Mouse (Mus musculus): ENCODE data around the gene Crispld2. TPM values are rescaled to one million over a fixed set of nuclear protein-coding genes. Genes with fewer than 3 reads are reported as not detected.
A peak's percentile ranks its signal among the peaks of the same experiment; 100 is the strongest.

Gene Crispld2
- total and polyA plus RNA-seq, 3 experiments: 1.7 to 2.2 TPM; not detected in 1

DNA sequence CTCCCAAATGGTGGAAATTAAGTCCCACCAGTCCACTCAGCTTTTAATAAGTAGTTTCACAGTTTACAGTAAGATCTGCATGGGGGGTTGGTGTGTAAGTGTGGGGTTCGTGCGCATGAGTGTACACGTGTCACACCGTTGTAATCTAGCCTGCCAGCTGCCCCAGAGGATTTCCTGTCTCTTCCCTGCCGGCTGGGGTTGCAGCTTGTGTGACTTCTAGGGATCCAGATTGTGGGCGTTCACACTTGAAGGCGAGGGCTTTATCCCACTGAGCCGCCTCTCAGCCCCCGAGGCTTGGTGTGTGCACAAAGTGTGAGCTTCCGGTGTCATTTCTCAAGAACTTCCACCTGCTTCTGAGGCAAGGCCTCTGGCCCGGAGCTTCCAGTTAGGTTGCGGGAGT, 19.7 kb upstream of the Crispld2 start:
- Histone ChIP-seq H3K9me3 (replicated peaks; ENCODE audit: insufficient read depth, low read length) (no peaks in the 10 kb centered on the region), H3K4me1 (ENCODE audit: control insufficient read depth in 1 of 2, insufficient read depth in 2 of 2, low read length in 2 of 2) (peaks cover 2 to 9% of the 10 kb centered on the region in 2 experiments; a peak in 3 of 4 replicates), H3K27ac (ENCODE audit: control insufficient read depth, low read depth, low read length) (0 out of 2 replicates have a peak overlapping the region, but pooled peaks have one; percentile 17), H3K4me3 (ENCODE audit: control insufficient read depth in 1 of 2, insufficient read depth in 1 of 2, low read depth in 2 of 2, low read length in 2 of 2) (no peak overlapping the region), H3K9ac (ENCODE audit: control insufficient read depth, low read depth, low read length, poor library complexity, severe bottlenecking) (no peak overlapping the region), H3K36me3 (ENCODE audit: control insufficient read depth in 1 of 2, insufficient read depth in 2 of 2, low read length in 2 of 2) (peaks cover 0 to 3% of the 10 kb centered on the region in 2 experiments; a peak in 2 of 4 replicates), H3K27me3 (ENCODE audit: control insufficient read depth in 1 of 2, insufficient read depth in 2 of 2, low read length in 2 of 2) (no peaks in the 10 kb centered on the region), H3K79me2 (ENCODE audit: control insufficient read depth, insufficient read depth, low read length, poor library complexity) (no peaks in the 10 kb centered on the region)
- peak; percentile 65 for DNase-seq (ENCODE audit: low read depth, low spot score)
- TF ChIP-seq USF1 (IDR thresholded peaks at IDR 0.05; ENCODE audit: low read depth, low read length) (peak; percentile 50; the same call in 1 of the 2 replicates), ZMIZ1 (IDR thresholded peaks at IDR 0.05; ENCODE audit: low read depth, low read length) (no peak), TBP (IDR thresholded peaks at IDR 0.05; ENCODE audit: low read depth, low read length) (no peak), SIN3A (IDR thresholded peaks at IDR 0.05; ENCODE audit: low read length) (no peak), UBTF (IDR thresholded peaks at IDR 0.05; ENCODE audit: borderline replicate concordance, insufficient read depth, low read depth, low read length) (no peak), ZNF384 (IDR thresholded peaks at IDR 0.05; ENCODE audit: low read depth, low read length) (no peak), ELF1 (IDR thresholded peaks at IDR 0.05; ENCODE audit: low read depth, low read length) (no peak), BHLHE40 (IDR thresholded peaks at IDR 0.05; ENCODE audit: borderline replicate concordance, low read depth, low read length) (peak; percentile 74; the same call in 1 of the 2 replicates), MYC (IDR thresholded peaks at IDR 0.05; ENCODE audit: low read depth, low read length) (no peak), MYB (IDR thresholded peaks at IDR 0.05; ENCODE audit: low read depth, low read length) (no peak), GATA1 (IDR thresholded peaks at IDR 0.05; ENCODE audit: low read depth, low read length) (peak; percentile 16; the same call in 1 of the 2 replicates), NRF1 (IDR thresholded peaks at IDR 0.05; ENCODE audit: insufficient read depth, low read depth, low read length, poor library complexity, severe bottlenecking) (peak; percentile 40; the same call in 1 of the 2 replicates), RAD21 (IDR thresholded peaks at IDR 0.05; ENCODE audit: low read depth, low read length) (no peak), POLR2AphosphoS5 (IDR thresholded peaks at IDR 0.05; ENCODE audit: borderline replicate concordance, low read depth, low read length) (no peak), NELFE (IDR thresholded peaks at IDR 0.05; ENCODE audit: low read depth, low read length) (no peak), CTCF (IDR thresholded peaks at IDR 0.05 in 2 of 3, conservative IDR thresholded peaks at IDR 0.05 in 1 of 3; ENCODE audit: control insufficient read depth in 1 of 3, insufficient read depth in 1 of 3, low read depth in 2 of 3, low read length in 3 of 3, poor library complexity in 1 of 3, severe bottlenecking in 1 of 3) (no peak), GABPA (IDR thresholded peaks at IDR 0.05; ENCODE audit: low read depth, low read length) (no peak), ZC3H11A (IDR thresholded peaks at IDR 0.05; ENCODE audit: low read depth, low read length) (no peak), ETS1 (IDR thresholded peaks at IDR 0.05; ENCODE audit: low read depth, low read length) (peak; percentile 45; the same call in 1 of the 2 replicates), E2F4 (IDR thresholded peaks at IDR 0.05; ENCODE audit: borderline replicate concordance, low read depth, low read length) (no peak), SMC3 (IDR thresholded peaks at IDR 0.05; ENCODE audit: low read depth, low read length) (no peak), RCOR1 (IDR thresholded peaks at IDR 0.05; ENCODE audit: low read depth, low read length) (peak; percentile 39; the same call in 1 of the 2 replicates), CHD1 (IDR thresholded peaks at IDR 0.05; ENCODE audit: low read depth, low read length) (no peak), MAZ (IDR thresholded peaks at IDR 0.05; ENCODE audit: low read depth, low read length) (no peak), CHD2 (IDR thresholded peaks at IDR 0.05; ENCODE audit: low read length) (no peak), TCF12 (IDR thresholded peaks at IDR 0.05; ENCODE audit: low read depth, low read length) (peak; percentile 80), EP300 (IDR thresholded peaks at IDR 0.05; ENCODE audit: low read depth in 1 of 2, low read length in 2 of 2) (peak; percentile 49 to 72), ZKSCAN1 (IDR thresholded peaks at IDR 0.05; ENCODE audit: low read depth, low read length) (no peak), MXI1 (IDR thresholded peaks at IDR 0.05; ENCODE audit: low read depth, low read length) (peak; percentile 62; the same call in 1 of the 2 replicates), KAT2A (conservative IDR thresholded peaks at IDR 0.05; ENCODE audit: low read depth, low read length) (no peak), MEF2A (IDR thresholded peaks at IDR 0.05; ENCODE audit: extremely low read depth, insufficient replicate concordance, low read depth, low read length, poor library complexity, severe bottlenecking) (no peak), JUND (IDR thresholded peaks at IDR 0.05; ENCODE audit: low read depth, low read length) (no peak), POLR2A (IDR thresholded peaks at IDR 0.05; ENCODE audit: control insufficient read depth in 1 of 2, insufficient read depth in 1 of 2, low read depth in 1 of 2, low read length in 2 of 2, poor library complexity in 1 of 2) (no peak), USF2 (IDR thresholded peaks at IDR 0.05; ENCODE audit: borderline replicate concordance in 1 of 2, insufficient read depth in 1 of 2, low read depth in 1 of 2, low read length in 2 of 2) (no peak), MAFK (IDR thresholded peaks at IDR 0.05; ENCODE audit: borderline replicate concordance, low read depth, low read length) (no peak), HCFC1 (IDR thresholded peaks at IDR 0.05; ENCODE audit: low read depth, low read length) (no peak), POLR2AphosphoS2 (IDR thresholded peaks at IDR 0.05; ENCODE audit: low read length) (no peak)

Data from MEL (cell line).